Mouse (Mus musculus) CH12.LX (cell line): ENCODE results near the gene Olfr171. TPM values are rescaled to one million over a fixed set of nuclear protein-coding genes. Genes with fewer than 3 reads are reported as not detected.
"Not testable (repeated sequence)": the region's sequence is repeated elsewhere in the genome, so short reads cannot be mapped to it uniquely, and the experiment has no call there.

Source experiments
- DNase-seq: peaks from one replicate; pipeline ENCODE4 v3.0.0-alpha.2; 2013; ENCODE audit errors: extremely low read depth
- H3K27ac ChIP-seq: 2 replicates; pipeline ENCODE4 v1.5.1; 2012; ENCODE audit warnings: low read depth, mild to moderate bottlenecking, control low read depth, moderate library complexity; ENCODE audit not compliant: insufficient read depth
- H3K27me3 ChIP-seq: replicated peaks from 2 replicates; pipeline ENCODE3; 2012; ENCODE audit warnings: inconsistent platforms
- H3K36me3 ChIP-seq, 2 experiments: replicated peaks in 1 of 2; 2 replicates each; pipeline versions ENCODE3 to v1.6.1; 2012; ENCODE audit warnings: inconsistent platforms in 1 of 2, low read length in 1 of 2, mild to moderate bottlenecking in 1 of 2, mixed read lengths in 1 of 2, moderate library complexity in 1 of 2; ENCODE audit not compliant: control insufficient read depth in 1 of 2, insufficient read depth in 1 of 2
- H3K4me1 ChIP-seq, 2 experiments: 2 replicates each; pipeline ENCODE4 v1.6.1; 2012; ENCODE audit warnings: inconsistent platforms in 1 of 2, moderate library complexity in 1 of 2; ENCODE audit not compliant: insufficient read depth in 2 of 2, control insufficient read depth in 1 of 2
- H3K4me2 ChIP-seq: 2 replicates; pipeline ENCODE4 v1.6.1; 2012; ENCODE audit warnings: low read depth, mild to moderate bottlenecking, control low read depth; ENCODE audit not compliant: poor library complexity, insufficient read depth, severe bottlenecking
- H3K4me3 ChIP-seq, 3 experiments: fragments of 150-350 bp in 1 of 3; sonication (generic) in 1 of 3; replicated peaks in 1 of 3; 2 replicates each; pipeline versions ENCODE3 to v1.5.1; 2011 to 2012; ENCODE audit warnings: low read depth in 2 of 3, low read length in 2 of 3, mild to moderate bottlenecking in 2 of 3, moderate library complexity in 2 of 3, control low read depth in 1 of 3, improper control_type of control experiment in 1 of 3, inconsistent platforms in 1 of 3, mixed read lengths in 1 of 3; ENCODE audit not compliant: poor library complexity in 1 of 3
- H3K79me2 ChIP-seq: replicated peaks from 2 replicates; pipeline ENCODE4 v1.6.1; 2012; ENCODE audit warnings: mild to moderate bottlenecking, moderate library complexity; ENCODE audit not compliant: control insufficient read depth, poor library complexity, insufficient read depth, severe bottlenecking; ENCODE audit errors: extremely low read depth
- H3K9ac ChIP-seq: 2 replicates; pipeline ENCODE4 v1.6.1; 2012; ENCODE audit warnings: low read depth, mild to moderate bottlenecking, control low read depth, moderate library complexity; ENCODE audit not compliant: insufficient read depth
- H3K9me3 ChIP-seq: replicated peaks from 2 replicates; pipeline ENCODE3; 2012; ENCODE audit warnings: low read length, inconsistent platforms, mixed read lengths
- CTCF ChIP-seq, 2 experiments: IDR thresholded peaks in 1 of 2; conservative IDR thresholded peaks in 1 of 2; 2 replicates each; pipeline ENCODE4 v1.5.1; 2011 to 2012; ENCODE audit warnings: low read depth in 2 of 2, low read length in 2 of 2, improper control_type of control experiment in 1 of 2, inconsistent platforms in 1 of 2, mild to moderate bottlenecking in 1 of 2, moderate library complexity in 1 of 2
- HCFC1 ChIP-seq: IDR thresholded peaks from 2 replicates; pipeline ENCODE4 v1.6.1; 2012; ENCODE audit warnings: low read depth, mild to moderate bottlenecking, inconsistent platforms, low read length, improper control_type of control experiment
- JUND ChIP-seq: conservative IDR thresholded peaks from 2 replicates; pipeline ENCODE4 v1.6.1; 2011; ENCODE audit warnings: low read depth, low read length, improper control_type of control experiment
- MAZ ChIP-seq: IDR thresholded peaks from 2 replicates; pipeline ENCODE4 v1.6.1; 2012; ENCODE audit warnings: low read depth, mild to moderate bottlenecking, inconsistent platforms, low read length, improper control_type of control experiment, moderate library complexity
- MEF2A ChIP-seq: IDR thresholded peaks from 2 replicates; pipeline ENCODE4 v1.6.1; 2014; ENCODE audit warnings: low read depth, mild to moderate bottlenecking, inconsistent platforms, low read length, improper control_type of control experiment, borderline replicate concordance
- MXI1 ChIP-seq: IDR thresholded peaks from 2 replicates; pipeline ENCODE4 v1.6.1; 2011; ENCODE audit warnings: mild to moderate bottlenecking, low read depth, low read length, improper control_type of control experiment
- MYC ChIP-seq: IDR thresholded peaks from 2 replicates; pipeline ENCODE4 v1.6.1; 2011; ENCODE audit warnings: low read depth, mild to moderate bottlenecking, improper control_type of control experiment, low read length
- POLR2A ChIP-seq: IDR thresholded peaks from 2 replicates; pipeline ENCODE4 v1.6.1; 2011; ENCODE audit warnings: low read depth, mild to moderate bottlenecking, improper control_type of control experiment, low read length
- POLR2AphosphoS2 ChIP-seq: IDR thresholded peaks from 2 replicates; pipeline ENCODE4 v1.6.1; 2011; ENCODE audit warnings: low read depth, low read length, improper control_type of control experiment
- RAD21 ChIP-seq: IDR thresholded peaks from 2 replicates; pipeline ENCODE4 v1.6.1; 2011; ENCODE audit warnings: low read depth, mild to moderate bottlenecking, low read length, improper control_type of control experiment, moderate library complexity
- RCOR1 ChIP-seq: conservative IDR thresholded peaks from 2 replicates; pipeline ENCODE4 v1.6.1; 2012; ENCODE audit warnings: low read depth, mild to moderate bottlenecking, inconsistent platforms, low read length, improper control_type of control experiment
- SMC3 ChIP-seq: IDR thresholded peaks from 2 replicates; pipeline ENCODE4 v1.6.1; 2011; ENCODE audit warnings: low read depth, low read length, improper control_type of control experiment
- ZC3H11A ChIP-seq: IDR thresholded peaks from 2 replicates; pipeline ENCODE4 v1.6.1; 2012; ENCODE audit warnings: low read depth, mild to moderate bottlenecking, inconsistent platforms, low read length, improper control_type of control experiment
- ZNF384 ChIP-seq: IDR thresholded peaks from 2 replicates; pipeline ENCODE4 v1.6.1; 2012; ENCODE audit warnings: low read depth, low read length, improper control_type of control experiment, inconsistent platforms
- dilution Hi-C: fragments of 300-500 bp; cut with MboI; formaldehyde crosslinking; loops from 2 replicates; pipeline ENCODE4 v1.14.3; 2020; ENCODE audit warnings: low sequenced_read_pairs; ENCODE audit not compliant: extremely low pct_unique_long_range_greater_than_20kb, extremely low pct_ligation_motif_present
- in situ Hi-C: fragments of 300-500 bp; cut with MboI; formaldehyde crosslinking; loops from 3 replicates; pipeline ENCODE4 v1.14.3; 2019; ENCODE audit warnings: low sequenced_read_pairs, low pct_ligation_motif_present, low pct_unique_long_range_greater_than_20kb, mixed read lengths
- polyA plus RNA-seq: library from polyadenylated mRNA; unstranded; fragments of >175 nt; gene quantifications from 2 replicates; pipeline ENCODE4 v1.2.1, GENCODE M21; 2012; ENCODE audit warnings: low read depth; ENCODE audit not compliant: insufficient read length
- total RNA-seq, 2 experiments: library from RNA; depleted of rRNA; stranded (reverse); fragments of 300-350 nt in 1 of 2; fragments of >200 nt in 1 of 2; gene quantifications; 2 replicates each; pipeline ENCODE4 v1.2.3; 2012 to 2014

Olfr171 gene
- not detected in 2 replicates for total RNA-seq (2012; rRNA removed)
- not detected in 2 replicates for total RNA-seq (2014; rRNA removed)
- not detected in 2 replicates for polyA plus RNA-seq

GRCm38 (mm10) chr16:19629816-19630215 is at the start of gene Olfr171:
TSS of gene Olfr171 (minus strand) at chr16:19629916.
- H3K4me1 ChIP-seq, result peaks cover 0 to 3% of the 10 kb centered on the region in 2 experiments; a peak in 1 of 4 replicates
- H3K27me3 ChIP-seq, result no peaks in the 10 kb centered on the region
- dilution Hi-C loops (no loop called here), in situ Hi-C loops (no loop called here)
- TF ChIP-seq CTCF (conservative IDR thresholded peaks at IDR 0.05 in 1 of 2, IDR thresholded peaks at IDR 0.05 in 1 of 2; ENCODE audit: low read depth in 2 of 2, low read length in 2 of 2), result no peak
- no peak within 1 kb of the TSS for H3K4me3 ChIP-seq
- no peaks in the 10 kb centered on the region for H3K9me3 ChIP-seq
- H3K4me2 ChIP-seq, result no peak within 1 kb of the TSS
- no peaks in the 10 kb centered on the region for H3K79me2 ChIP-seq
- H3K36me3 ChIP-seq, result no peaks in the 10 kb centered on the region
- H3K27ac ChIP-seq, result no peak within 1 kb of the TSS
- no peak within 1 kb of the TSS for H3K9ac ChIP-seq
- DNase-seq, result no peak

- no peak overlapping the region for H3K4me2 ChIP-seq
- H3K27me3 ChIP-seq, result no peaks in the 10 kb centered on the region
- TF ChIP-seq ZC3H11A (no peak), POLR2AphosphoS2 (no peak), ZNF384 (no peak), POLR2A (no peak), MEF2A (no peak), MAZ (no peak), MYC (no peak)
- in situ Hi-C loops, result no loop called here
- H3K4me1 ChIP-seq, result peaks cover 0 to 5% of the 10 kb centered on the region in 2 experiments; a peak in 1 of 4 replicates
- no peaks in the 10 kb centered on the region for H3K36me3 ChIP-seq
- no peak for DNase-seq
- dilution Hi-C loops, result no loop called here
- no peaks in the 10 kb centered on the region for H3K79me2 ChIP-seq
- no peak overlapping the region for H3K27ac ChIP-seq
- no peak overlapping the region for H3K4me3 ChIP-seq
- H3K9me3 ChIP-seq, result peaks cover 6% of the 10 kb centered on the region
- no peak overlapping the region for H3K9ac ChIP-seq
Measured at GRCm38 (mm10) chr16:19670768-19671357, 41.1 kb upstream of the Olfr171 start.

- Histone ChIP-seq H3K27ac (no peak overlapping the region), H3K9ac (no peak overlapping the region), H3K4me2 (no peak overlapping the region), H3K27me3 (no peaks in the 10 kb centered on the region), H3K4me3 (no peak overlapping the region), H3K36me3 (no peaks in the 10 kb centered on the region), H3K4me1 (peaks cover 0 to 5% of the 10 kb centered on the region in 2 experiments; a peak in 1 of 4 replicates), H3K9me3 (no peaks in the 10 kb centered on the region), H3K79me2 (no peaks in the 10 kb centered on the region)
- TF ChIP-seq HCFC1 (no peak), SMC3 (peak; percentile 63), MYC (no peak), RAD21 (peak; percentile 81), CTCF (conservative IDR thresholded peaks at IDR 0.05 in 1 of 2, IDR thresholded peaks at IDR 0.05 in 1 of 2; ENCODE audit: low read depth in 2 of 2, low read length in 2 of 2) (peak; percentile 51 to 77; a peak in 3 of 4 replicates), JUND (no peak), RCOR1 (no peak), MXI1 (no peak)
- dilution Hi-C loops (no loop called here), in situ Hi-C loops (no loop called here)
- DNase-seq, result peak; percentile 27
Measured at GRCm38 (mm10) chr16:19666312-19666711, 36.6 kb upstream of the Olfr171 start.

GRCm38 (mm10) chr16:19611782-19612181 is 17.9 kb downstream of the Olfr171 start, which contains the start of gene Olfr170:
TSS of gene Olfr170 (minus strand) at chr16:19611882.
- H3K4me2 ChIP-seq, H3K9me3 ChIP-seq, H3K79me2 ChIP-seq, dilution Hi-C loops, in situ Hi-C loops, DNase-seq, H3K36me3 ChIP-seq, H3K9ac ChIP-seq, H3K4me1 ChIP-seq, H3K27ac ChIP-seq, H3K27me3 ChIP-seq, H3K4me3 ChIP-seq: not testable (repeated sequence)
